Mouse (Mus musculus) midbrain, embryonic 15.5 days (tissue): Measurements from ENCODE around the gene Ntf3. TPM values are rescaled to one million over a fixed set of nuclear protein-coding genes. Genes with fewer than 3 reads are reported as not detected.

Experiments
- ATAC-seq: fragments of 200-750 bp; cut with Nextera tagmentation; replicated peaks from 2 replicates; pipeline ENCODE4 v1.8.0; 2017; ENCODE audit warnings: moderate TSS enrichment
- H3K27ac ChIP-seq: fragments of 300-500 bp; sonication (generic); 2 replicates; pipeline ENCODE4 v1.5.1; 2015; ENCODE audit warnings: mild to moderate bottlenecking, inconsistent platforms
- H3K27me3 ChIP-seq: fragments of 300-500 bp; sonication (generic); replicated peaks from 2 replicates; pipeline ENCODE4 v1.6.1; 2015; ENCODE audit warnings: inconsistent platforms
- H3K36me3 ChIP-seq: fragments of 300-500 bp; sonication (generic); replicated peaks from 2 replicates; pipeline ENCODE4 v1.6.1; 2015; ENCODE audit warnings: inconsistent platforms
- H3K4me1 ChIP-seq: fragments of 300-500 bp; sonication (generic); 2 replicates; pipeline ENCODE4 v1.6.1; 2015; ENCODE audit warnings: inconsistent platforms
- H3K4me2 ChIP-seq: fragments of 300-500 bp; sonication (generic); 2 replicates; pipeline ENCODE4 v1.6.1; 2015; ENCODE audit warnings: inconsistent platforms, mild to moderate bottlenecking, moderate library complexity
- H3K4me3 ChIP-seq: fragments of 300-500 bp; sonication (generic); 2 replicates; pipeline ENCODE4 v1.5.1; 2015; ENCODE audit warnings: mild to moderate bottlenecking, inconsistent platforms
- H3K9ac ChIP-seq: fragments of 300-500 bp; sonication (generic); 2 replicates; pipeline ENCODE4 v1.6.1; 2015; ENCODE audit warnings: mild to moderate bottlenecking, inconsistent platforms
- H3K9me3 ChIP-seq: fragments of 300-500 bp; sonication (generic); 2 replicates; pipeline ENCODE4 v1.6.1; 2016; ENCODE audit warnings: inconsistent platforms
- WGBS: fragments of 180-500 bp; shearing (Covaris S2); methylation state at CpG from one replicate; pipeline ENCODE4 v1.1.7; 2015; ENCODE audit warnings: mixed read lengths; 5-methylcytosine and 5-hydroxymethylcytosine counted together
- polyA plus RNA-seq: library from polyadenylated mRNA; unstranded; fragments of >200 nt; fragmentation: Nextera tagmentation; extraction: Ambion mirVana; gene quantifications from 2 replicates; pipeline ENCODE4 v1.2.1, GENCODE M21; 2015

Ntf3 gene
- polyA plus RNA-seq, 1 experiment from 2014 or later = 1.3 TPM

DNA sequence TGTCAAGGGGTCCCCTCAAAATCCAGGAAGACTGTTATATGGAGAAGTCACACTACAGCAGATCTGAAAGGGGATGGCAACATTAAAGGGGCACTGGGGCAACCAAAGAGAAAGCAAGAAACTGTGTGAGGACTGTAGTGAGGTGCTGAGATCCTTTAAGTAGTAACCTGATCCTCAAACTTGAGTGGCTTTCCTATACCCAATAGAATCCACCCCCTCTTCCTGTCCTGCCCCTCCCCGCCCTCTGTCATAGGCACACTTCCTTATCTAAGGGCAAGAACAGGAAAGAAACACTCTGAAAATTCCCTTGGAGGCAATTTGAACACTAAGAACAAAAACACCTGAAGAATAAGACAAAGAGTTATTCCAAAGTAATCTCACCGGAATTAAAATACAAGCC lies 13.6 kb downstream of the Ntf3 start:
- H3K4me2 ChIP-seq = no peak overlapping the region
- H3K9ac ChIP-seq = no peak overlapping the region
- no peaks in the 10 kb centered on the region for H3K36me3 ChIP-seq
- no peak overlapping the region for H3K27ac ChIP-seq
- WGBS = 88% methylated on average over 2 of the region's 2 CpGs
- H3K9me3 ChIP-seq = no peaks in the 10 kb centered on the region
- no peaks in the 10 kb centered on the region for H3K4me1 ChIP-seq
- H3K27me3 ChIP-seq = no peaks in the 10 kb centered on the region
- ATAC-seq = no peak
- H3K4me3 ChIP-seq = no peak overlapping the region

DNA sequence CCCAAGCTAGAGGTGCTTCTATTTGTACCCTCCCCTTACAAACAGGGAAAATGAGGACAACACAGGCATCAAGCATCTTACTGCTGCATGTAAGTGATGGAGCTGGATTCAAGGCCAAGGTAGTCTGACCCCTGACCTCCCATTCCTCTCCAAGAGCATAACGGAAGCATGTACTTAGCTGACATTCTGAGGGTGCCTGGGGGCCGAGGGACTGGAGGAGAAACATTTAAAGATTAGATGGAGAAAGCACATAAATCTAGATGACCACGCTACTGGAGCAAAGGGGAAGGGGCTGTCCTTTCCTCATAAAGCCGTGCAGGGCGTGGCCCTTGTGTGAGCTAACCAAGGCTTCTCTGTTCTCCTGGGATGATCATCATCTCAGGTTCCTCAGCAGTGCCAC lies 23.1 kb downstream of the Ntf3 start:
- no peak for ATAC-seq
- H3K27me3 ChIP-seq = no peaks in the 10 kb centered on the region
- no peak overlapping the region for H3K4me2 ChIP-seq
- H3K27ac ChIP-seq = no peak overlapping the region
- H3K9ac ChIP-seq = no peak overlapping the region
- H3K9me3 ChIP-seq = no peaks in the 10 kb centered on the region
- H3K4me1 ChIP-seq = no peaks in the 10 kb centered on the region
- WGBS = 85% methylated on average over 5 of the region's 5 CpGs
- no peak overlapping the region for H3K4me3 ChIP-seq
- no peaks in the 10 kb centered on the region for H3K36me3 ChIP-seq

- no peak overlapping the region for H3K27ac ChIP-seq
- H3K27me3 ChIP-seq = no peaks in the 10 kb centered on the region
- H3K36me3 ChIP-seq = no peaks in the 10 kb centered on the region
- H3K9me3 ChIP-seq = no peaks in the 10 kb centered on the region
- ATAC-seq = no peak
- no peak overlapping the region for H3K9ac ChIP-seq
- no peaks in the 10 kb centered on the region for H3K4me1 ChIP-seq
- no peak overlapping the region for H3K4me3 ChIP-seq
- no peak overlapping the region for H3K4me2 ChIP-seq
- 78% methylated on average over 3 of the region's 3 CpGs for WGBS
Measured at GRCm38 (mm10) chr6:126142741-126143140, 24.0 kb downstream of the Ntf3 start.

DNA sequence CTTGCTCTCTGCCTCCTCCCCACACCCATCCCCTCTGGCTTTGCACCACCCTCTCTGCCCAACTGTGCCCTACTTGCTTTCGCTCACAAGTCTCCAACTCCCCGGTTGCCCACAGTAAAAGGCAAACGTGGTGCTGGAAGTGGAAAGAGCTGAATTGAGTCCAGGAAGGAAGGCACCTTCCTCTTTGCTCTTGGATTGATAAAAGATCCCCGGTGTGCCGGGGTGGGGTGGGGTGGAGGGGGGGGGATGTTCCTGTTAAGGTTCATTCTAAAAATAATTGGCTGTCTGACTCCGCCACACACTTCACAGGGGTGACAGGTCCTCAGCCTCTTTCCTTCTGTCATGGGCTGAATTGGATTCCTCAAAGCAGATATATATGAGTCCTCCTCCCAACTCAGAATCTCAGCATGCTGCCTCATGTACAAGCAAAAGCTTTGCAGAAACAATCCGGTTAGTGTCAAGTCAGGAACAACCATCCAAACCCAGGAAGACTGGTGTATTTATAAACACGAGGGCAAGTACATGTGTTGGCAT lies 24.6 kb downstream of the Ntf3 start:
- WGBS = 71% methylated on average over 8 of the region's 8 CpGs
- Histone ChIP-seq H3K4me2 (no peak overlapping the region), H3K27ac (no peak overlapping the region), H3K9me3 (no peaks in the 10 kb centered on the region), H3K4me1 (no peaks in the 10 kb centered on the region), H3K9ac (no peak overlapping the region), H3K4me3 (no peak overlapping the region), H3K27me3 (no peaks in the 10 kb centered on the region), H3K36me3 (no peaks in the 10 kb centered on the region)
- no peak for ATAC-seq

GRCm38 (mm10) chr6:126141472-126141871 lies 25.2 kb downstream of the Ntf3 start:
- Histone ChIP-seq H3K9me3 (no peaks in the 10 kb centered on the region), H3K4me2 (no peak overlapping the region), H3K27ac (no peak overlapping the region), H3K4me1 (no peaks in the 10 kb centered on the region), H3K27me3 (no peaks in the 10 kb centered on the region), H3K4me3 (no peak overlapping the region), H3K9ac (no peak overlapping the region), H3K36me3 (no peaks in the 10 kb centered on the region)
- no peak for ATAC-seq
- WGBS = 82% methylated on average over 13 of the region's 13 CpGs

GRCm38 (mm10) chr6:126140961-126141360 lies 25.7 kb downstream of the Ntf3 start:
- H3K27ac ChIP-seq = no peak overlapping the region
- no peak overlapping the region for H3K9ac ChIP-seq
- H3K9me3 ChIP-seq = no peaks in the 10 kb centered on the region
- ATAC-seq = no peak
- H3K36me3 ChIP-seq = no peaks in the 10 kb centered on the region
- H3K4me2 ChIP-seq = no peak overlapping the region
- no peaks in the 10 kb centered on the region for H3K27me3 ChIP-seq
- no peaks in the 10 kb centered on the region for H3K4me1 ChIP-seq
- 92% methylated on average over 6 of the region's 6 CpGs for WGBS
- H3K4me3 ChIP-seq = no peak overlapping the region

GRCm38 (mm10) chr6:126140416-126140815 lies 26.3 kb downstream of the Ntf3 start:
- H3K27ac ChIP-seq = no peak overlapping the region
- H3K9me3 ChIP-seq = no peaks in the 10 kb centered on the region
- no peaks in the 10 kb centered on the region for H3K4me1 ChIP-seq
- H3K27me3 ChIP-seq = no peaks in the 10 kb centered on the region
- H3K4me3 ChIP-seq = no peak overlapping the region
- H3K9ac ChIP-seq = no peak overlapping the region
- H3K36me3 ChIP-seq = no peaks in the 10 kb centered on the region
- 91% methylated on average over 2 of the region's 2 CpGs for WGBS
- no peak for ATAC-seq
- no peak overlapping the region for H3K4me2 ChIP-seq

DNA sequence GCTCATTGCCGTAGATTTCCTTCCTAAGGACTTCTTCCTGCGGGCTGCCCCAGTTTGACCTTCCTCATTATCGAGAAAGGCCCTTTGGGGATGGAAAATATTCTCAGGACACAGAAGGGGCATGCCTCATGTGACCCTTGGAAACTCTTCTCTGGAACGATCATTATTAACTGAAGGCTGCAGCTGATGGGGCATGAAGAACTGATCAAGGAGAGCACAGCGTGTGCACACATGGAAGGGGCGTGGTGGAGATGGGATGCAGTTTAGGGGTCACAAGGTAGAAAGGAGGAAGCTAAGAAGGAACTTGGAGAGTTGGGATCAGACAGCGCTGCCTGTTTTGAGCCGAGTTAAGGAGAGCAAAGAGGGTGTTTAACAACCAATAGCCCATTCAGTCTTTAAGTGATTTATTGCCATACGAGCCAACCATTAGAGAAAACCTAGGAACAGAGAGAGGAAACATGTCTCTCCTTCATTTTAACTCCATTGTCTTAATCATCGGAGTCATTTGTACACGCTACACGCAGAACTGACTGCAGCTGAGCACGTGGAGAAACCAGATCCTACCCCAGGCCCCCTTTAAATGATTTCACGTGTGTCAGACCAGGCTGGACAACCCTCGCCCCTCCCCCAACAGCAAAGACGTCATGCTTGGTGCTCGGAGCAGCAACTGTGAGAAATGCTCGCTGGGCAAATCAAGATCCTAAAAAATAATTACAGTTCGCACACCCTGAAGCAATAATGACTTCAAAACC lies 32.4 kb downstream of the Ntf3 start:
- H3K9ac ChIP-seq = no peak overlapping the region
- no peaks in the 10 kb centered on the region for H3K4me1 ChIP-seq
- no peak overlapping the region for H3K27ac ChIP-seq
- H3K4me3 ChIP-seq = no peak overlapping the region
- no peaks in the 10 kb centered on the region for H3K9me3 ChIP-seq
- no peaks in the 10 kb centered on the region for H3K27me3 ChIP-seq
- no peak overlapping the region for H3K4me2 ChIP-seq
- H3K36me3 ChIP-seq = no peaks in the 10 kb centered on the region
- no peak for ATAC-seq
- WGBS = 83% methylated on average over 19 of the region's 19 CpGs

DNA sequence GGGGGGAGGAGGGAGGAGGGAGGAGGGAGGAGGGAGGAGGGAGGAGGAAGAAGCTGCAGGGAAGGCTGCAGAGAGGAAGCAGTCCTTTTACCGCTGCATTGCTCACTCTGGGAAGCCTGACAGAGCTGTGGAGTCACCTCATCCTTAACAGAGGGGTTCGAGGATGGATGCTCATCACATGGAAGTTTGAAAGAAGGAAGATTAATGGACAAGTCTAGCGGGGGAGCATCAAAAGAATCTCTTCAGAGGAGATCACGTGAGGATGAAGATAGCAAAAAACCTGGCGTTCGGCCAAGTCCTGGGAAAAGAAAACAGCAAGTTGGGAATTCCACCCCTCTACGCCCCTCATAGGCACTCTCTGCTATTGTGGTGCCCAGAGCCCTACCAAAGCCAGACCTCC lies 38.5 kb downstream of the Ntf3 start:
- WGBS = 57% methylated on average over 7 of the region's 7 CpGs
- Histone ChIP-seq H3K9ac (no peak overlapping the region), H3K36me3 (no peaks in the 10 kb centered on the region), H3K27me3 (no peaks in the 10 kb centered on the region), H3K27ac (no peak overlapping the region), H3K4me3 (no peak overlapping the region), H3K9me3 (no peaks in the 10 kb centered on the region), H3K4me2 (no peak overlapping the region), H3K4me1 (no peaks in the 10 kb centered on the region)
- ATAC-seq = no peak

DNA sequence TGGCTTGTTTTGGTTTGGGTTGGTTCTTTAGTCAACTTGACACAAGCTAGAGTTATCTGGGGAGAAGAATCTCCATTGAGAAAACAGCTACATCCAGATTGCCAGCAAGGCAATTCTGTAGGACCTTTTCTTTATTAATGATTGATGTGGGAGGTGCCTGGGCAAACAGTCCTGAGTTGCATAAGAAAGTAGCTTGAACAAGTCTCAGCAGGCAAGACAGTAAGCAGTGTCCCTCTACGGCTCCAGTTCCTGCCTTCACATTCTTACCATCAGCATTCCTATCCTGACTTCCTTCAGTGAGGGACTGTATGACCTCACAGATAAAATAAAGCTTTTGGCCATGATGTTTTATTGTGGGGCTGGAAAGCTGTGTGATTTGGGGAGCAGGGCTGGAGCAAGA lies 48.5 kb downstream of the Ntf3 start:
- no peak for ATAC-seq
- no peak overlapping the region for H3K9ac ChIP-seq
- no peaks in the 10 kb centered on the region for H3K27me3 ChIP-seq
- H3K9me3 ChIP-seq = no peaks in the 10 kb centered on the region
- no peaks in the 10 kb centered on the region for H3K4me1 ChIP-seq
- WGBS = 74% methylated on average over 1 of the region's 1 CpGs
- H3K36me3 ChIP-seq = no peaks in the 10 kb centered on the region
- H3K27ac ChIP-seq = no peak overlapping the region
- no peak overlapping the region for H3K4me2 ChIP-seq
- H3K4me3 ChIP-seq = no peak overlapping the region

DNA sequence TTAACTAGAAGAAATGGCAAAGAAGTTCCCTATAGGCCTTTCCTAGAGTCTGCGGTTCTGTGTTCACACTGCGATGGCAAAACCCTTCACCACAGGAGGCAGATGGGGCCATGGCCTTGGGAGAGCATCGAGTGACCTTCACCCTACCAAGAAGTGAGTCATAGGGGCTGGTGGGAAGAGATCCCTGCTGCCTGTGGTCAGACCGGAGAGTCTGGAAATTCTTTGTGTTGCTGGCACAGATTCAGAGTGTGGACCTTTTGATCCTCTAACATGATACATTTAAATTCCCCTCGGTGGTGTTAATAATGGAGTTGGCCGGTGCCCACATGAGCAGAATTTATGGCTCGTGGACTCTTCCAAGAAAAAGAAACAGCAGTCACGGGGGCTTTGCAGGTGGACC lies 49.5 kb downstream of the Ntf3 start:
- no peaks in the 10 kb centered on the region for H3K4me1 ChIP-seq
- H3K4me2 ChIP-seq = no peak overlapping the region
- no peak for ATAC-seq
- no peaks in the 10 kb centered on the region for H3K9me3 ChIP-seq
- 83% methylated on average over 8 of the region's 8 CpGs for WGBS
- no peaks in the 10 kb centered on the region for H3K27me3 ChIP-seq
- H3K27ac ChIP-seq = no peak overlapping the region
- H3K36me3 ChIP-seq = no peaks in the 10 kb centered on the region
- H3K4me3 ChIP-seq = no peak overlapping the region
- no peak overlapping the region for H3K9ac ChIP-seq

DNA sequence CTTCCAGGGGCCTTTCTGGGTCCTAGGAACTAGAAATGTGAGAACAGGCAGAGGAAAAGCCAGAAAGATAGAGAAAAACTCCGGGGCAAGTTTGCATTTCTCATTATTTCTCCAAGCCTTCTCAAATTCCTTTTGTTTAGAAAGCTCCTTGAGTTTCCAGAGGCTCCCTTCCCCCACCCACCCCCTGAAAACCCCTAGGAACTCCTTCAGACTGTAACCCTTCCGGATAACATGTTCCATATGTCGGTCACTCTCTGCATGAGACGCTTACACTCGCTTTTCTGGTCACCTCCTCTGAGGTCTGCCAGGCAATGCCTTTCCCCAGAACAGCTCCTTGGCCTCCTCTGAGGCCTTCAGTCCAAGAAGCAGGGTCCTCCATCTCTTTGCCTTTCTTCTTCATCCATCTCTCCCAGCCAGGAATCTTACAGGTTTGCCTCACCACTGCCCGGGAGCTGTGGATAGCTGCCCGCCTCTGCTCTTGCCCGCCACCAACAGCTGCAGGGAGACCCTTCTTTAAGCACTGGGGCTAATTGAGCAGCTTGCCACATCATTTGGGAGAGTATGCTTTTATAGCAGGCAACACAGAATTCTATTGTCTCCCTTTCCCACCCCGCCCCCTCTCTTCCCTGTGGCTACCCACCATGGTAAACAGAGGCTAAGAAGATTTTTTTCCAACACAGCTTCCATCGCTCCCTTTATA lies 51.6 kb downstream of the Ntf3 start:
- Histone ChIP-seq H3K27me3 (no peaks in the 10 kb centered on the region), H3K9ac (no peak overlapping the region), H3K4me3 (no peak overlapping the region), H3K4me2 (no peak overlapping the region), H3K4me1 (no peaks in the 10 kb centered on the region), H3K27ac (no peak overlapping the region), H3K36me3 (no peaks in the 10 kb centered on the region), H3K9me3 (no peaks in the 10 kb centered on the region)
- ATAC-seq = no peak
- WGBS = 72% methylated on average over 10 of the region's 10 CpGs
